Mouse (Mus musculus) heart, embryonic 10.5 days (tissue): Measurements from ENCODE around the gene Apba2. TPM values are rescaled to one million over a fixed set of nuclear protein-coding genes. Genes with fewer than 3 reads are reported as not detected.

Experiments used
- DNase-seq: peaks from one replicate; pipeline ENCODE4 v3.0.0-alpha.2; 2017; ENCODE audit warnings: low spot score
- H3K27ac ChIP-seq: fragments of 300-500 bp; sonication (generic); 2 replicates; pipeline ENCODE4 v1.5.1; 2016; ENCODE audit warnings: mild to moderate bottlenecking
- H3K27me3 ChIP-seq: fragments of 300-500 bp; sonication (generic); 2 replicates; pipeline ENCODE4 v1.6.1; 2016; ENCODE audit warnings: mild to moderate bottlenecking; ENCODE audit not compliant: poor library complexity, insufficient read depth, severe bottlenecking
- H3K36me3 ChIP-seq: fragments of 300-500 bp; sonication (generic); 2 replicates; pipeline ENCODE4 v1.6.1; 2016; ENCODE audit warnings: mild to moderate bottlenecking, moderate library complexity
- H3K4me1 ChIP-seq: fragments of 300-500 bp; sonication (generic); 2 replicates; pipeline ENCODE4 v1.6.1; 2016; ENCODE audit warnings: mild to moderate bottlenecking
- H3K4me3 ChIP-seq: fragments of 300-500 bp; sonication (generic); 2 replicates; pipeline ENCODE4 v1.5.1; 2016; ENCODE audit warnings: mild to moderate bottlenecking, moderate library complexity
- H3K9me3 ChIP-seq: fragments of 300-500 bp; sonication (generic); 2 replicates; pipeline ENCODE4 v1.6.1; 2016; ENCODE audit warnings: mild to moderate bottlenecking, moderate library complexity
- WGBS: fragments of 180-500 bp; shearing (Covaris S2); methylation state at CpG from one replicate; pipeline ENCODE4 v1.1.7; 2016; 5-methylcytosine and 5-hydroxymethylcytosine counted together
- polyA plus RNA-seq: library from polyadenylated mRNA; unstranded; fragments of >200 nt; fragmentation: Nextera tagmentation; extraction: Ambion mirVana; gene quantifications from 2 replicates; pipeline ENCODE4 v1.2.1, GENCODE M21; 2016

Gene Apba2
- polyA plus RNA-seq, 1 experiment from 2014 or later = 1.0 TPM

- no peaks in the 10 kb centered on the region for H3K27me3 ChIP-seq
- H3K27ac ChIP-seq = no peak overlapping the region
- WGBS = 75% methylated on average over 3 of the region's 3 CpGs
- no peak overlapping the region for H3K4me3 ChIP-seq
- no peak for DNase-seq
- no peaks in the 10 kb centered on the region for H3K9me3 ChIP-seq
- H3K4me1 ChIP-seq = no peaks in the 10 kb centered on the region
- H3K36me3 ChIP-seq = no peaks in the 10 kb centered on the region
These were observed 150.5 kb downstream of the Apba2 start for GRCm38 (mm10) chr7:64651963-64652362.

- Histone ChIP-seq H3K4me3 (no peak overlapping the region), H3K9me3 (no peaks in the 10 kb centered on the region), H3K4me1 (no peaks in the 10 kb centered on the region), H3K36me3 (no peaks in the 10 kb centered on the region), H3K27me3 (no peaks in the 10 kb centered on the region), H3K27ac (no peak overlapping the region)
- no peak for DNase-seq
- WGBS = 59% methylated on average over 7 of the region's 7 CpGs
These were observed 155.3 kb downstream of the Apba2 start for GRCm38 (mm10) chr7:64656787-64657186.

GRCm38 (mm10) chr7:64658914-64659313, 157.4 kb downstream of the Apba2 start:
- no peaks in the 10 kb centered on the region for H3K9me3 ChIP-seq
- H3K36me3 ChIP-seq = no peaks in the 10 kb centered on the region
- H3K4me1 ChIP-seq = no peaks in the 10 kb centered on the region
- DNase-seq = no peak
- no peaks in the 10 kb centered on the region for H3K27me3 ChIP-seq
- WGBS = 76% methylated on average over 4 of the region's 4 CpGs
- H3K27ac ChIP-seq = no peak overlapping the region
- H3K4me3 ChIP-seq = no peak overlapping the region

GRCm38 (mm10) chr7:64659328-64659727, 157.8 kb downstream of the Apba2 start:
- Histone ChIP-seq H3K4me3 (no peak overlapping the region), H3K27ac (no peak overlapping the region), H3K4me1 (no peaks in the 10 kb centered on the region), H3K27me3 (no peaks in the 10 kb centered on the region), H3K36me3 (no peaks in the 10 kb centered on the region), H3K9me3 (no peaks in the 10 kb centered on the region)
- 58% methylated on average over 8 of the region's 8 CpGs for WGBS
- no peak for DNase-seq

GRCm38 (mm10) chr7:64662506-64662905, 161.0 kb downstream of the Apba2 start:
- WGBS = 86% methylated on average over 5 of the region's 5 CpGs
- Histone ChIP-seq H3K4me1 (no peaks in the 10 kb centered on the region), H3K4me3 (no peak overlapping the region), H3K9me3 (no peaks in the 10 kb centered on the region), H3K27ac (no peak overlapping the region), H3K36me3 (no peaks in the 10 kb centered on the region), H3K27me3 (no peaks in the 10 kb centered on the region)
- DNase-seq = no peak

GRCm38 (mm10) chr7:64663600-64663999, 162.1 kb downstream of the Apba2 start:
- H3K4me1 ChIP-seq = no peaks in the 10 kb centered on the region
- H3K36me3 ChIP-seq = no peaks in the 10 kb centered on the region
- no peak for DNase-seq
- no peak overlapping the region for H3K27ac ChIP-seq
- H3K27me3 ChIP-seq = no peaks in the 10 kb centered on the region
- no peak overlapping the region for H3K4me3 ChIP-seq
- 72% methylated on average over 3 of the region's 3 CpGs for WGBS
- H3K9me3 ChIP-seq = no peaks in the 10 kb centered on the region

- H3K9me3 ChIP-seq = no peaks in the 10 kb centered on the region
- no peaks in the 10 kb centered on the region for H3K4me1 ChIP-seq
- 58% methylated on average over 7 of the region's 7 CpGs for WGBS
- H3K27ac ChIP-seq = no peak overlapping the region
- no peak for DNase-seq
- no peak overlapping the region for H3K4me3 ChIP-seq
- H3K36me3 ChIP-seq = no peaks in the 10 kb centered on the region
- H3K27me3 ChIP-seq = no peaks in the 10 kb centered on the region
These were observed 163.6 kb downstream of the Apba2 start for GRCm38 (mm10) chr7:64665120-64665519.

- H3K36me3 ChIP-seq = no peaks in the 10 kb centered on the region
- 79% methylated on average over 5 of the region's 5 CpGs for WGBS
- no peak for DNase-seq
- H3K4me3 ChIP-seq = no peak overlapping the region
- H3K27me3 ChIP-seq = no peaks in the 10 kb centered on the region
- H3K27ac ChIP-seq = no peak overlapping the region
- H3K4me1 ChIP-seq = no peaks in the 10 kb centered on the region
- no peaks in the 10 kb centered on the region for H3K9me3 ChIP-seq
These were observed 164.3 kb downstream of the Apba2 start for GRCm38 (mm10) chr7:64665716-64666298.

GRCm38 (mm10) chr7:64667959-64668358, 166.5 kb downstream of the Apba2 start:
- H3K9me3 ChIP-seq = no peaks in the 10 kb centered on the region; the same call in 1 of the 2 replicates
- no peak overlapping the region for H3K4me3 ChIP-seq
- H3K27ac ChIP-seq = no peak overlapping the region
- WGBS = 82% methylated on average over 4 of the region's 4 CpGs
- DNase-seq = no peak
- H3K4me1 ChIP-seq = no peaks in the 10 kb centered on the region
- no peaks in the 10 kb centered on the region for H3K36me3 ChIP-seq
- H3K27me3 ChIP-seq = no peaks in the 10 kb centered on the region

GRCm38 (mm10) chr7:64679771-64680479, 178.4 kb downstream of the Apba2 start:
- DNase-seq = no peak
- 84% methylated on average over 10 of the region's 10 CpGs for WGBS

GRCm38 (mm10) chr7:64684893-64685292, 183.4 kb downstream of the Apba2 start:
- no peak for DNase-seq
- Histone ChIP-seq H3K9me3 (no peaks in the 10 kb centered on the region), H3K4me3 (no peak overlapping the region), H3K27me3 (no peaks in the 10 kb centered on the region), H3K27ac (no peak overlapping the region), H3K36me3 (no peaks in the 10 kb centered on the region), H3K4me1 (no peaks in the 10 kb centered on the region)
- 79% methylated on average over 4 of the region's 4 CpGs for WGBS

More at GRCm38 (mm10) chr7:64679771-64680479, 178.4 kb downstream of the Apba2 start:
- Histone ChIP-seq H3K27ac (no peak overlapping the region), H3K4me3 (no peak overlapping the region), H3K4me1 (no peaks in the 10 kb centered on the region), H3K27me3 (no peaks in the 10 kb centered on the region), H3K9me3 (no peaks in the 10 kb centered on the region), H3K36me3 (no peaks in the 10 kb centered on the region)

- no peak overlapping the region for H3K27ac ChIP-seq
- no peak for DNase-seq
- H3K4me1 ChIP-seq = no peaks in the 10 kb centered on the region; the same call in 1 of the 2 replicates
- no peaks in the 10 kb centered on the region for H3K36me3 ChIP-seq
- no peaks in the 10 kb centered on the region for H3K9me3 ChIP-seq
- H3K4me3 ChIP-seq = no peak overlapping the region
- H3K27me3 ChIP-seq = no peaks in the 10 kb centered on the region
- 76% methylated on average over 14 of the region's 14 CpGs for WGBS
These were observed 186.8 kb downstream of the Apba2 start for GRCm38 (mm10) chr7:64688115-64688817.

GRCm38 (mm10) chr7:64691831-64692230, 190.3 kb downstream of the Apba2 start:
- no peaks in the 10 kb centered on the region for H3K9me3 ChIP-seq
- no peak overlapping the region for H3K4me3 ChIP-seq
- no peak for DNase-seq
- no peaks in the 10 kb centered on the region; the same call in 1 of the 2 replicates for H3K4me1 ChIP-seq
- no peaks in the 10 kb centered on the region for H3K27me3 ChIP-seq
- H3K36me3 ChIP-seq = no peaks in the 10 kb centered on the region
- no peak overlapping the region for H3K27ac ChIP-seq
- 81% methylated on average over 2 of the region's 2 CpGs for WGBS
